Mouse (Mus musculus) G1E (cell line): Measurements from ENCODE around the gene Smc3.

Experiments
- CTCF ChIP-seq: IDR thresholded peaks from 2 replicates; pipeline ENCODE4 v1.5.1; 2012; ENCODE audit warnings: low read depth, low read length, inconsistent platforms, mixed read lengths
- TAL1 ChIP-seq: conservative IDR thresholded peaks from 2 replicates; pipeline ENCODE4 v1.6.1; 2012; ENCODE audit warnings: low read depth, low read length, inconsistent platforms, mixed read lengths

DNA sequence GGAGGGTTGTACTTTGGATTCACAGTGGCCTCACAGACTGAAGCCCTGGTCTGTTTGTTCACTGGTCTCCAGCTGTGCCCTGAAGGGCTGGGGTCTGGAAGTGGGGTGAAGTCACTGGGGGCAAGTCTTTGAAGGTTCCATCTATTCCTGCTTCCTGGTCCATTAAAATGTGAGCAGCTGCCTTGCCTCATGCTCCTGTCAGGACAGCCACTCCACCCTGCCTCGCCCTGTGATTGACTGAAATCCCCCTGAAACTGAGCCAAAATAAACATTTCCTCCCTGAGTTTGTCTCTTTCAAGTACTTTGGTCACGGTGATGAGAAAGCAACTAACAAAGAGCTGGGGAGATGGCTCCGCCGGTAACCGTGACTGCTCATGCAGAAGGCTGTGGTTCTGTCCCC, 49.6 kb downstream of the Smc3 start:
- TF ChIP-seq CTCF (no peak), TAL1 (no peak)
